Mouse (Mus musculus) lung, adult 2 months (tissue): ENCODE measurements around the gene Myog.

Experiments used
- CTCF ChIP-seq: fragments of 200-500 bp; IDR thresholded peaks from 2 replicates; pipeline ENCODE4 v1.5.1; 2011; ENCODE audit warnings: mild to moderate bottlenecking, low read length, control low read depth; ENCODE audit not compliant: insufficient read depth
- POLR2A ChIP-seq: fragments of 200-500 bp; IDR thresholded peaks from 2 replicates; pipeline ENCODE4 v1.6.1; 2011; ENCODE audit warnings: low read depth, mild to moderate bottlenecking, control low read depth, low read length, borderline replicate concordance; ENCODE audit errors: extremely low read depth

- TF ChIP-seq CTCF (no peak), POLR2A (no peak)
Observed at GRCm38 (mm10) chr1:134285458-134286120, 4.2 kb upstream of the Myog start.
